Mouse (Mus musculus): ENCODE measurements around the gene Sorcs3.

The Sorcs3 gene

DNA sequence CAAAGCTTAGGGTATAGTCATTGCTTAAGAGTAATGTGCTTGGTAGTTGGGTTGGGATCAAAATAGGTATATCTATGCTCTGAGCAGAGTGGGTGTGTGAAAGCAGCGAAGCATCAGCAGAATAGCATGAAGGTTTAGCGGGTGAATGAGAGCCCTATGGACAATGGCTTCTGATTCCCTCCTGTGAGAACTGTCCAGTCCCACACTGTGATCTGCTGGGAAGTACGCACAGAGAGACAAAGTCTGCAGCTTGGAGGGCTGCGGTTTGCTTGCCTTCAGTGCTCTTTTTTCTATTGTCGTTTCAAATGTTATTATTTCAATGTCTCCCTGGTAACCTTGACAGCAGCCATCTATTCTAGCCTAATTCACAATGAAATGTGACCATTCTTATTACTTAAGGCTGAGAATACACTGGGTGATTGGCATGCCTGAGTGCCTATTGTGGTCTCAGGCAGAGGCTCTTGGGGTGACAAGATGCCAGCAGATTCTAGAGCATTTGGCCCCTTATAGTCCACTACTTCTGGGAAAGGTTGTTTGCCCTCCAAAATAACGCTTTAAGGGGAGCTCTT, 520.1 kb downstream of the Sorcs3 start:
- no peak for DNase-seq

DNA sequence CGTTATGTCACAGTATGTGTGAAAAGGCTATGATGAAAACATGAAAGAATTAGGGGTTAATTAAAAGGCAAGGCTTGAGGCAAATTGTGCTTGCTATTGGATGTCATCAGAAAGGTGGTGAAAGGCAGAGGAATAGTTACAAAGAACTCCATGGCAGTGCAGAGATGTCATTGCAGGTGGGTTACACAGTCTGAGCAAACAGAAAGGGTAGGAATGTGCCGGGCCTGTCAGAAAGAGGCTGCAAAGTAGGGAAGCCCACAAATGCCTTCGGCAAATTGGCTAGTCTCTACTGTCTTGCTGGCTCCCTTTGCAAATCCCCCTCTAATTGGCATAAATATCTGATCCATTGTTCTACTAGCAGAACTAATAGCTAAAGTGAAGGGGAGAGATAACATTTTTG, 521.2 kb downstream of the Sorcs3 start:
- DNase-seq, result no peak

DNA sequence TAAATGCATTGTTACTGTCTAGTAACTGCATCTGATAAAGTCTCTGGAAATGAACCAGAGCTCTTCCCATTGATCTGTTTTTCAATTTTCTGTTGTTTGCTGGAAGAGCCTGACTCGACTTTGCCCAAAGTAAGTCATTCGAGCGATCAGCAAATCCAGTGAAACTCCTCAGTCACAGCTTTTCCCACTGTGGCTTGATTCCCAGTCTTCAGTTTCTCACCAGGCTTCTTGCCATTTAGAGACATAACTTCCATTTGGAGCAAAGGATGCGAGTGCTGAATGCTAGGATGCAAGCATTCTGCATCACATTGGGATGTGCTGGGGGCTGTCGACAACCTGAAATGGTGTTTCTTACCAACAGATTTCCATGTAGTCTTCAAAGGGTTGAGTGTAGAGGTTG, 521.8 kb downstream of the Sorcs3 start:
- DNase-seq, result no peak

DNA sequence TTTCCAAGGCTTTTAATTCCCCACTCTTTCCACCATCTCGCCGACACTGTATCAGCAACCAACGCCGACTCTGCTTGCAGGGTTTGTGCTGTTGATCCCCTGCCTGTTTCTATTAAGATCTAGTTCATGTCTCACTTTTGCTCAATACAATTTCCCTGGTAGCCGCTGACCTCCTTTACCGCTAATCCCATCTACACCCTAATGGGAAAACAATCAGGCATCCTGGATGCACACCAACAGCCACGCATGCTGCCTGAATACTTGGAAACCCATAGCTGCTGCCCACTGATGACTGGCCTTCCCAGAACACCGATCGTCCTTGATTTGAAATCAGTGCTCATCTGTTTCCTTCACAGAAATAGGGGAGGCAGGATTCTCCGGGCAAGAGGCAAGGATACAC, 525.9 kb downstream of the Sorcs3 start:
- DNase-seq, result no peak

DNA sequence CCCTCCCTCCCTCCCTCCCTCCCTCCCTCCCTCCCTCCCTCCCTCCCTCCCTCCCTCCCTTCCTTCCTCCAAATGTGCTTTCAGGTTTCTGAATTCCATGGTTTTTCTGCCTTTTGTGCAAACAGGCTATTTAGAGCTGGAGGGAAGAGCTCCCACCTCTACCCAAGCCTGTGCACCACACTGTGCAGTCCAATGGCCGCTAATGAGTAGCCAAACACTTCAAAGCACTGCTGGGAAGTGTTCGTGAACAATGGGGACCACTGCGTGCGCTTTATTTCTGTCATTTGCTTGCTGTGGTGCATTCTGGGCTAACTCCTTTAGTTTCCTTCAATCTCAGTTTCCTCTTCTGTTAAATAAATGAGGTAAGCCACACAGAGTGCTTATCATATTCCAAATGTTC, 528.5 kb downstream of the Sorcs3 start:
- DNase-seq, result no peak

DNA sequence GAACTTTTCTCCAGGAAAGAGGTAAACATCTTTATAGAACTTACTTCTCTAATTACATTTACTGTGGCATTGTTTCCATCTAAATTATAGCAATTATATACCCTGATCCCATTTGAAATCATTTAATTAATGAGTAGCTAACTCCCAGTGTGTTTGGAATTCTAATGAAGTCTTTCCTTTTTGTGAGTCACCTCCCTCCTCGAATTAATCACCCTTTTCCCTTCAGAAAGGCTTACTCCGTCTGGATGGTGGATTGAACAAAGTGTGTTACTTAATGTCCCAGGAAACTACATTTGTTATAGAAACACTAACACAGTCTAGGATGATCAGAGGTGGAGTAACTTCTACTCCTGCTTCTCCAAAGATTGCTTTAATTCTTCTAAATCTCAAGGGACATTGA, 531.7 kb downstream of the Sorcs3 start:
- DNase-seq, result no peak

DNA sequence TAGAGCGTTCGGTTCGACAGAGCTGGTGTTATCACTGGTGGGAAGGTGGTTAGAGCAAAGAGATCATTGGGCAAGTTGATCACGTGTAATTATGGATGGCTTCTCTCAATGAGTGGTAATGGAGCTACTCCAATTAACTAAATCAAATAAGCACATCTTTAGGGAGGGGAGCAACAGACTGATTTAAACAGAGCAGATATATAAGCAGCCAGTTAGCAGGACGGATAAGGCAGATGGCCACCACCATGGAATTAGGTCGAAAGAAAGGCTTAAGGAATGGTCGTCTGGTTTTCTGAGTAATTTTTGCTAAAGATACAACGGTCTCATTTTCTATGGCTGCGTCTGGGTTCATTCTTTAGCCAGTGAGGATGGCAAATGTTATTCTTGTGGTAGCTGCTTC, 549.3 kb downstream of the Sorcs3 start:
- DNase-seq, result no peak

DNA sequence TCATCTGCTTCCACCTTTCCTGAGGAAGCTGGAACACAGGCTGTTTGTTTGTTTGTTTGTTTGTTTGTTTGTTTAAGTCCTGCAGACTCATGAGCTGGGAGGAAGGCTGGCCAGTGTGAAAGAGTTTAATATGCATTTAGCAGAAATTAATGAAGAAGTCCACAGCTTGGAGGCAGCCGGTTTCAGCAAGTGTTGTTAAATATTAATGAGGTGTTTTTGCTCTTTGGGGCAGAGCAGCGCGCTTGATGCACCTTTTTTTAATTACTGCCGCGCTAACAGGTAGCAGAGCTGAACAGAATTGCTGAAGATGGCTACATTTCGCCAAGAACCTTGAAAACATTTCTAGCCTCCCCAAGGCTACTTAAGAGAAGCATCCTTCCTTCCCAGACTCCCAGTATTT, 551.0 kb downstream of the Sorcs3 start:
- no peak for DNase-seq

DNA sequence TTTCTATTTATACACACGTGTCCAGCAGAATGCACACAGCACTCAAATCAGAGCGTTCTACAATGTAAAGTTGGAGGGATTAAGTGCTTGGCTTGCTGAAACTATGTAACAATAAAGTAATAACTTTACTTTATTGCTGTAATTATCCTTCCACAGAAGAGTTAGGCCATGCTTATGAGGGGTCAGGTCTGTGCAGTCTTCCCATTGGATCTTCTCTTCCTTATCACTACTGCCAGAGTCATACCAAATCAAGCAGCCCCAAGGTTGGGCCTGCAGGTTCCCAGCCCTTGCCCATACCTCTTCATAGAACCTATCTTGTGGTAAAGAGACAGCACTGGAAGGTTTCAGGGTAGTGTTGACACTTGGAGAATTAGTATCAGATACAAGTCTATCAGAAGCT, 560.7 kb downstream of the Sorcs3 start:
- DNase-seq, result no peak

DNA sequence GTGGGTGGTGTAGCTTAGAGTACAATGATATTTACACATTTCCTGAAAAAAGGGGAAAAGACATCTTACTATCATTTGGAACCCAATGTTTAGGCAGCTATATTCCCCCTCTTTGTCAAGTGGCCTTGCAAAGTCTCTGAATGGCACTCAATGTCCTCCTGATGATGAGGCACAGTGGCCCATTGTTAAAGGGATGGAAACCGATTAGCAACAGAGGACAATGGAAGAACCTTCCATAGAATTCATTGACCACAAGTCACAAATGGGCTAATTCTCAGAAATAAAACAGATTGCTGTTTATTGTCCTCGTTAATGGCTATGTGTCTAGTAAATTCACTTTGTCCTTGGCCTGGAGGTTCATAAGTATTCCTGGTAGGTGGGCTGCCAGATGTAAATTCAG, 565.7 kb downstream of the Sorcs3 start:
- no peak for DNase-seq

DNA sequence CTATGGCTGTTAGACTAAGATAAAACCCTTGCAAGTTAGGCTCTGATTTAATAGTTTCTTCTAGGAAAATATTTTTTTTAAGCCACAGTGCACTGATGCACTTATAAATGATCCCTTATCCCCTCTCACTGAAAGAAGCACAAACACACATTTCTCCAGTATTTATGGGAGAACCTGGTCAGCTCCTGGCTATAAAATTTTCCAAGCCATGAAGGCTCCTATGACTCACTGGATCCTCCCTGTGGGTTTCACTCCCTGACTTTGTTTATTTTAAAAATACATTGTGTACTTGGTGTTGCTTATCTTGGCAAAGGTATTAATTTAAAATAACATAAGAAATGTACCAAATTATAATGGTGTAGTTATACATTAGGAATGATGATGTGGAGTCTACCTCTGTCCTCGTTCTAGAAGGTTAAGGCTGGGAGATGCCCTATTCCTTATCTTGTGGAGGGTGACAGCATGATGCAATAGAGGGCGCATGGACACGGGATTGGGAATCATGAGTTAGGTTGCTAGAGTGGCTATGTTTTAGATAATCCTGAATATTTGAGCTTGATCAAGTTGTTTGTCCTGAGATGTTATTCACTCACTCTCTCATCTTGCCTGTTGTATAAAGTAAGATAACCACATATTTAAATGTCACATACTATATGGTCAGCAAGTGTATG, 573.4 kb downstream of the Sorcs3 start:
- DNase-seq, result no peak

DNA sequence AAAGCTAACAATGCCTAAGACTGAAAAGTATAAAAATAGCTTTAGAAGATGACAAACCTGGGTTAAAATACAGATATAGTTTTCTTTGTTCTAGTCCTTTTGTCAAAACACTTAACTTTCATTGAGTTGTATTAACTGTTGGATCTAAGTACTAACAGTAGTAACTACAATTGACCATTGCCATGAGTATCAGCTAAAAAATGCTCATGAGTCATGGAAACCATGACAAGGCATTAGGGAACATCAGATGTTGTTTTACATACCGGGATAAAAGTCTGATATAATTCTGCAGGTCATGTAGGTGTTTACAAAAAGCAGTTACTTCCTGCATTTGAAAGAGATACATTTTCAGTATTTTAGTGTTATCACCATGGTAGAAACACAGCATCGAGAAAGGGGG, 575.0 kb downstream of the Sorcs3 start:
- DNase-seq, result no peak

DNA sequence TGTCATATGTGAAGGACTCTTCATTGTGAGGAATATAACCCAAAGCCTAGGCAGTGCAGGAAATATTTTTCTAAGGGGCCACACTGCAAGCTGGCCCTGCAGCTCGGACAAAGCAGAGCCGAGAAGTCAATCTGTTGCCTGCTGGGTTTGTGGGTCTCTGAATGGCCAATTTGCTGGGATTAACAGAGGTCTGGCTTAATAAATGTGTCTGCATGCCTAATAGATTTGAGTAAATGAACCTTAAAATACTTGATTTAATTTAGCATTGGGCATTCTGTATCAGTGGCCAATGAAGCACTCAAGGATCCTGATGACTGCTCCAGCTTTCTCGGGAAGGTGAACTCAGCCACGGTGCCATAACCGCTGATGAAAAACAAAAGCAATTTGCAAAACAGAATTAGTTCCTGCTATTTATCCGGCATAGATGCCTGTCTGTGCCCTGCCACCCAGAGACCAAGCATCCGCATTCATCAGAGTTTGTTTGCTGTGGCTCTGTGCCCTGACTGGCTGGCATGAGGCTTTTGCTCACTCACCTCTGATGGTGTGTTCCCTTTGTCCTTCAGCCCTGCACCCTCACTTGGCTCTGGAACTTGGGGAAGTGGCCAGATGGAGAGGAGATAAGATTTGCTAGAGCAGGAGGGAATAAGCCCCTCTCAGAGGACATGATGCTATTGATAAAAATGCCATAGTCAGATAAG, 576.3 kb downstream of the Sorcs3 start:
- no peak for DNase-seq

DNA sequence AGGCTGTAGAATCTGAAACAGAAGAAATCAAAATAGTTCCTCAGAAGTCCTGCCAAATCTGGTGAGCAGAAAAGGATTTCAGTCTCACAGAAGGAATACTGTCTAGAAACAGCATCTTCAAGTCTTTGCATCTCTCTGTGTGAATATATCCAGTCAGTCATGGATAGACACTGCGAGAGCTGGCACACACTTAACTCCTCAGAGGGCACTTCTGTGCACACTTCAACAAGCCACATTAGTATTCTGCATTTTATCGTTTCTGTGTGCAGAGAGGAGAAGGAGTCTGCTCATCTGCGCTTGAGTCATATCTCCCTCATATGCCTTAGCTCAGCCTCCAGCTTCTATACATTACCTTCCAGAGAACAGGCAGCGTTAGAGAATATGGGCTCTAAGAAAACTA, 581.4 kb downstream of the Sorcs3 start:
- DNase-seq, result no peak

DNA sequence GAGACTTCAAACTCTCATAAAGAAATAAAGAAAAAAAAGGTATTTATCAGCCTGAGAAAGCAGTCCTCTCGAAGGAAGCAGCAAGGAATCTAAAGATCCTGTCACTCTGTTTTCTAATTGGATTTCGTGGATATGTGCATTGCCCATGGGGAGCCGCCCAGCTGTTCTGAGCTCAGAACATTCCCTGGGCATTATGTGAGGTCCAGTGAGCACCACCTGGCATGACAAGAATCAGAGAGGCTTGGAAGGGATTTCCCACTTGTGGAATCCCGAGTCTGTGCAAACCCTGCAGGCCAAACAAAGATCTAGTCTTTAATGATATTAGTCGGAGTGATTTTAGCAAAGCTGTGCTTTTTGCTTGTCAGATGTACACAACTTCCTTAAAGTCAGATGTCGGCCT, 598.7 kb downstream of the Sorcs3 start:
- no peak for DNase-seq

DNA sequence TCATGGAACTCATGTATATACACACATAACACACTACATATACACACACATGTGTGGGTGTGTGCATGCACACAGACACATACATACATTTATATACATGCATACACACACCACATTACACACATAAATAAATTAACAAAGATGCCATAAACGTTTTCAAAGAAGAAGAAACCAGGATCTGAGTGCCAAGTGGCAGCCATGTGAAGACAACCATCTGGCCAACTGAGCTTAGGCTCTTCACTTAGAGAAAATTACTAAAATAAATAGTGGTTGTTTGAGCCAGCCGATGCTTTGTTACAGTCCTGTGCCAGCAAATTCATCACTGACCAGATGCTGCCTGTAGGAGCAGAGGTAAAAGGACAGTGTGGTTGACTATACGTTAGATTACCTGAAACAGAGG, 605.7 kb downstream of the Sorcs3 start:
- no peak for DNase-seq

DNA sequence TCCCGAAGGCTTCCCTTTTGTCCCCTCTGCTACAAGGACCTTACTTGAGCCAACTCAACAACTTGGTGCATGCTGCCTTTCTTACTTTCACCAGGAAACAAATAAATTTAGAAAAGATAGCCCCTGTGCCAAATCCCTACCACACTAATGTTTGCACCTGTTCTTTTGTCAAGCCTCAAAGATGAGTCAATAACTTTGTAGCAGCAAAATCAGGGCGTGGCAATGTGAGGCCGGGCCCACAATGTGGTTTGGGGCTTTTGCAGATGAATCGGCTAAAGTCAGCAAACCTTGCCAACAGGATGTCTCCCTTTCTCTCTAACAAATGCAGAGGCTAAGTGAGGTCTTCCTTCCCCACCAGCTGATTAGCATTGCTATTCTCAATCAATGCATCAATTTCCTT, 608.0 kb downstream of the Sorcs3 start:
- DNase-seq, result no peak

DNA sequence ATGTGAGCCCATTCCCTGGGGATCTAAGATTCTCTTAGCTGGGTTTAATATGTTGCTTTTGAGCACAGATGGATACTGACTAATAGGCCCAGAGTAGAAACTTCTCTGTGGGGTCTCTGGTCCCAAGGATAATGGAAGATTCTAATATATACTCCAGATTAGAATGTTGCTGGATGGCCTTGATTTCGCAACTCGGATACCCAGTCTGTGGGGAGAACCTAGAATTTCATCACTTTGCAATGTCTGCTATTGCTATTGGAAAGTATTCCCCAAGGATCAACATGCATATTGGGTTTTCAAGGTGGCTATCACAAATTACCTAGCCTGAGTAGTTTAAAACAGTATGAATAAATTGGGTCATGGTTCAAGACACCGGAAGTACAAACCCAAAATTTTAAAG, 609.2 kb downstream of the Sorcs3 start:
- DNase-seq, result no peak

DNA sequence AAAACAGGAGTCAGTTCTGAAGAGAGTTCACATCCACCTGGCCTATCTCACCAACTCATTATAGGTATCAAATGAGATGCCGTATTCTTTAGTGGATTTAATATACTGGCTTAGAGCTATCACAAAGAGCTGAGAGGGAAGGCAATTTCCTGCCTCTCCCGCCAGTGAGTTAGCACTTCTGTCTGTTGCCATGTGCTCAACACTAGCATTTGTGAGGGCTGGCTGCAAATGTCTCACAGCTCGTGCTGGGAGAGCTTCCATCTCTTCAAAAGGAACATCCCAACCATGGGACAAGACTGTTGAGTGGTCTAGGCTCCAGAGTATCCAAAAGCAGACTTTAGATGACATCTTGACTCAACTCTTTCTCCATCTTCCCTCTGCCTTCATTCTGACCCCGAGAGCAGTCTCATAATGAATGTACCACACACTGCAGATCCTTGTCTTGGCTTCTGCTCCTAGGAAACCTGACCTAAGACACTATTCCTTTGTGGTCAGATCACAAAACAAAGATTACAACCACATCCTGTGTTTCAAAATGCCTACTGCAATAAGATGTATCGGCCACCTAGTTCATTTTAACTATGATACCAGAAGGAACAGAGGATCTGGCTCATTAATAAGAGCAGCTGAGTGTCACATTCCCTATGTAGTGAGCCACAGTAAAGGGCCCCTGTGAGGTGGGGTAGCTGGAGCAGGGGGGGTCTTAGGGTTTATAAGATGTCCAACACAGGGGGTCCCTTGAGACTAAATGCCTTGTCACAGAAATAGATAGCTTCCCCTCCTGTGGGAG, 614.9 kb downstream of the Sorcs3 start:
- no peak for DNase-seq

DNA sequence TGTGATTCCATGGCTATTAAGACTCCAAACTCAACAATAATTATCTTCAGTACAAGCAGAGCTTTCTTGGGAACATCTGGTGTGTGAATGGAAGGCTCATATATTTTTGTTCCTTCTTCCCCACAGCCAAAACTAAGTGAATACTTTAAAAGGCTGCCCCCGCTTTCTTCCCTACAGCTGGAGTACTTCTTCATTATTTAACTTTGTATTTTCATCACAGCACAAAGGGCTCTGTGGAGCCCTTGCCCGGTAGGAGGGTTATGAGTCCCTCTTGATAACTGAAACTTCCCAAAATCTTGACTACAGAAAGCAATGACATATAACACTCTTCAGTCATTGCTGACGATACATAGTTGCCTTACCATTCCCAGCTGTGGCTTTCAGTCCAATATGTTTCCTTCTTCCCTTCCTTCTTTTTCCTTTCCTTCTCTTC, 615.5 kb downstream of the Sorcs3 start:
- DNase-seq, result no peak

DNA sequence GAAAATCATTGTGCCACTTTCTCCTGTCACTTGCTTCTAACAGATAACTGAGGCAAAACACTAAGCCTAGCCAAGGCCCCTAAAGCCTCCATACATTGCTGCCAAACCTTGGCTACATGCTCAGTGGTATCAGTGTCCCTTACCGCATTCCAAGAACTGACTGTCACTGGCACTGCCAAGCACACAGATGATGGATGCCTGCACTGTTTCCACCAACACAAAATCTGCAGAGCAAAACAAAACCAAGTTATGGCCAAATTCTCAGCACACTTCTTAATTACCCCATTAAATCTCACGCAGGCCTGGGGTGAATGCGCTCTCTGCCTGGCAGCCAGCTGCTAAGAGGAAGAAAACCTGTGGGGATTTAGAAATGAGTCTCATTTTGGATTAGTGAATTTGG, 628.5 kb downstream of the Sorcs3 start:
- no peak for DNase-seq

DNA sequence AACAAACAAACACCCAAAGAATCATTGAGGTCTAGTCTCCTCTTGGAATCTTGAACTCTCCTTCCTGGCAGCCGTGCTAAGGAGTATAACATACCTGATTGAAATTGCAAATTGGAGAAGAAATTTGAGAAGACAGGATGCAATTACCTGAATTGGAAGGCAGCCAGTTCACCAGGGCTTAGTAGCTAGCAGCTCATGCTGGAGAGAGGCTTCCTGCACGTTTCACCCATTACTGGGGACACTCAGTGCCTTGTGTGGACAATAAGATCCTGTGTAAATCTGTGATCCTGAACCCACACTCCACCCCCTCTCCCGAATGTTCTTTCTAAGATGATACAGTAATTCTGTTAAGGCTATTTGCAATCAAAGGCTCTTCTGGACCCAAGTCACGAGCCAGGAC, 633.6 kb downstream of the Sorcs3 start:
- no peak for DNase-seq

DNA sequence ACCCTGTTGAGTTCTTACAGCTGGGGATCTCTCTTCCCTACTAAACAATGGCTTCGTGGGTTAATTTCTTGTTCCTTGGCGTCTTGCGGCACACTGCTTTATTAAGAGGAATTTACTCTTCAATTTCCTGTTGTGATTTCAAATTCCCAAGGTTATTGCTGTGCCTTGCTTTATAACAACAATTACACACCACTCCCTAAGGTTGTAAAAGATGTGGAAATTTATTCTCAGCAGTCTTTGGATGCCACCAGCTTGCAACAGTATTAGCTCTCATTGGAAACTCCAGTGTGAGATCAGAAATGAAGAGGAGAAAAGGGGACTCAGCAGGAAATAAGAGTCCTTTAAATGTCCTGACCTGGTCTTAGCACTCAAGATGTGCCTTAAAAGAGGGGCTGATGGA, 641.9 kb downstream of the Sorcs3 start:
- no peak for DNase-seq

DNA sequence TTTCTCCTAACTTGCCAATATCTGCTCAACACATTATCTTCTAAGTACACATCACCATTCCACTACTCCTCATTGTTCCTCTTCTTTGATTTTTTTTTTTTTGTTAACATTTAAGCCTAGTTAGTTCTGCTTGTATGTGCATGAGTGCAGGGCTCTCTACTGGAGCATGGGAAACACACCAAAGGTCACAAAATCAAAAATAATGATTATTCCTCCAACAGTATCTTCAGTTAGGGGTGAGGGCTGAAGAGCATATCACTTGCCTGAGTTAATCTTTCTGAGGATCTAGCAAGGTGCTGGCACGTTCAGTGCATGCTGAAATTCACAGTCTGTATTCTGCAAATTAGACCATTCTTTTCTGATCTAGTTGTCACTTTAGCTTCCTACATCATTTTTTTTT, 644.6 kb downstream of the Sorcs3 start:
- no peak for DNase-seq

Measured in cerebellum, adult 11 months (tissue).